Mouse (Mus musculus) liver, postnatal 0 days (tissue): ENCODE data around the gene Amph.
A peak's percentile ranks its signal among the peaks of the same experiment; 100 is the strongest.

Source experiments
- CTCF ChIP-seq: sonication (generic); IDR thresholded peaks from 2 replicates; pipeline ENCODE4 v1.5.1; 2016; ENCODE audit warnings: antibody characterized with exemption, low read depth
- EP300 ChIP-seq: IDR thresholded peaks from 2 replicates; pipeline ENCODE4 v1.6.1; 2016; ENCODE audit warnings: antibody characterized with exemption, low read depth, mild to moderate bottlenecking

GRCm38 (mm10) chr13:19113034-19113922 lies 165.3 kb downstream of the Amph start:
- no peak for TF ChIP-seq CTCF
- TF ChIP-seq EP300, result peak; percentile 80
